Mouse (Mus musculus) c-Kit-positive CD71-positive TER-119-negative erythroid progenitor cells, embryonic 14.5 days (primary cell): ENCODE data around the gene Med24.
A peak's percentile ranks its signal among the peaks of the same experiment; 100 is the strongest.
"Not testable (repeated sequence)": the region's sequence is repeated elsewhere in the genome, so short reads cannot be mapped to it uniquely, and the experiment has no call there.

Source experiments
- DNase-seq: peaks from one replicate; pipeline ENCODE4 v3.0.0-alpha.2; 2013; ENCODE audit warnings: low read depth

The Med24 gene

DNA sequence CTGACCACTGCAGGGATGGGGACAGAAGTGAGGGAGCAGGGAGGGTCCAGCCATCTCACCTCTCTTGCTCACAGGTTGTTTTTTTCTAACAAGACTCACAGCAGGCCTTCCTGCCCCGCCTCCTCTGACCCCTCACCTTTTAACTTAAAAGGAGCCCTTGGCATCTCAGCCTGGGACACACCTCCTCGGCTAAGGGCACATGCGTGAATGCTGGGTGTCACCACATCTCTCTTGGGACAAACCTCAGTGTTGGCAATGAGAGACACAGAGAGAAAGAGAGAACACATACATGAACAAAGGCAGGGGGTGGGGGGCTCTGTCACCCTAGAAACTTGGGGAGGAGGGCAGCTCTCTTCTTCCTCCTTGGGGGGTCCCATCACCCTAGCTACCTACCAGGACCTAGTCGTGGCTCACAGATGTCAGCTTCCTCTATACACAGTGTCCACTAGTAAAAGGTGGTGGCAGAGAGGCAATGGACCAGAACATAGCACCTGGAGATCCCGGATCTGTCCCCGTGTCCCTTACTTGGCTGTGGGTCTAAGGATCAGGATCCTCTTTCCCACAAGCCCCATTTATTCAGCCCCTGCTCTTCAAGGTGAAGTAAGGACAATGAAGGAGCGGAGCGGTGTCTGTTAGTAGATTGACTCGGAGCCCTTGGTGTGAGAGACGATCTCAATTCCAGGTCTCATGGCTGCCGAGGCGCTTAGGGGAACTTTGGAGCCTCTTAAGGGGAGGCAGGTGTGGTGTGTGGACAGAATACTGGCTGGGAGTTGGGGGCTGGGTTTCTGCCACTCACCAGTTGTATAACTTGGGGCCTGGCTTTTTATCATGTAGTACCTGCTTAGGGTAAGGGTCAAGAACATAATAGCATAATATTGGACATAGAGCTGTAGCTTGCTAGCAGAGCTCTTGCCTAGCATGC, 17.0 kb upstream of the Med24 start:
- no peak for DNase-seq

DNA sequence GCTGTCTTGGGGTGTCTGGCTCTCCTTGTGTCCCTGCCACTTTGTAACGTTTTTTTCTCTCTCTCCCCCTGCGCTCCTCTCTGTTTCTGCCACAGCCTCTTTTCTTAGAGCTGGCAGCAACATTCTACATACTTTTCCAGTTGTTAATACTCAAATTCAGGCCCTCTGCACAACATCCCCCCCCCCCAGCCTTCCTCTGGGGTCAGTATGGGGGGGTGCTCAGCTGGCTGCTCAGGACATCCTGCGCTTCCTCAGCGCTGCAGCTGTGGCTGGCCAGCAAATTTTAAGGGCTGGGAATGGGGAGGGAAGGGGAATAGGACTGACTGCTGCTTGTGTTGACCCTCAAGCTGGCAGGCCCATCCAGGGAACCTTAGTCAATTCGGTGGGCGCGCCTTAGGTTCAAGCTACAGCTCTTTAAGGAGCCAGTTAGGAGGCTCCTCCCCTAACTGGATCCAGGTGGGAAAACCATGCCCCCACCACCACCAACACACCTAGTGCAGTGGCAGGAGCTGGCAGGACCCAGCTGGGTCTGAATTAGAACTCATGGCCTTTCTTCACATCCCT, 15.3 kb upstream of the Med24 start:
- DNase-seq: no peak

DNA sequence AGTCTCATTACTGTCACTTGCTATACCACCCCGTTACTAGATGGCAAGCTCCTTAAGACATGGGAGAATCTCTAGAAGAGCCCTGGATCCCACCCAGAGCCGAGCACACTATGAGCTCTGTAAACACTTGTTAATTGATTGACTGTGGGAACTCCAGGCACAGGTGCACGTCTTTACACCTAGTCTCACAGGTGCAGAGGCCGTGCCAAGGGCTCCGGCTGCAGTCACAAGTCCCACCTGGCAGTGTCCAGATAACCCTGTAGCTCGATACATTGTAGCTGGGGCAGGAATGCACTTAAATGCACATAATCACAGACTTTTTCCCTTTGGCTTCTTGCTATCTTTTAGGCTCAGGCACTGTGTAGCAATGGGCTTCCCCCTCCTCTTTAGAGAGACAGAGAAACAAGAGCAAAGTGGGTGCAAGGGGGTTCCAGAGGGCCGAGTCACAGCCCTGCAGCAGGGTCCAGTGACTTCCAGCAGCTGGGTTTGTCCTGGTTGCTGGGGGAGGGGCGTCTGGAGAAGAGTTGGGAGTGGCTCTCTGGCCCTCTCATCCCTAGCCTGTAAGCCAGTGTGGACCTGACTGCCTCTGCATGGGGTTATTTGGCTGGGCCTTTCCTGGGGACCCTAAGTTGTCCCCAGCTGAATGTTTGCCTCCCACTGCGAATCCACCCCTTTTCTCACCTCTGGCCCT, 14.6 kb upstream of the Med24 start:
- no peak for DNase-seq

DNA sequence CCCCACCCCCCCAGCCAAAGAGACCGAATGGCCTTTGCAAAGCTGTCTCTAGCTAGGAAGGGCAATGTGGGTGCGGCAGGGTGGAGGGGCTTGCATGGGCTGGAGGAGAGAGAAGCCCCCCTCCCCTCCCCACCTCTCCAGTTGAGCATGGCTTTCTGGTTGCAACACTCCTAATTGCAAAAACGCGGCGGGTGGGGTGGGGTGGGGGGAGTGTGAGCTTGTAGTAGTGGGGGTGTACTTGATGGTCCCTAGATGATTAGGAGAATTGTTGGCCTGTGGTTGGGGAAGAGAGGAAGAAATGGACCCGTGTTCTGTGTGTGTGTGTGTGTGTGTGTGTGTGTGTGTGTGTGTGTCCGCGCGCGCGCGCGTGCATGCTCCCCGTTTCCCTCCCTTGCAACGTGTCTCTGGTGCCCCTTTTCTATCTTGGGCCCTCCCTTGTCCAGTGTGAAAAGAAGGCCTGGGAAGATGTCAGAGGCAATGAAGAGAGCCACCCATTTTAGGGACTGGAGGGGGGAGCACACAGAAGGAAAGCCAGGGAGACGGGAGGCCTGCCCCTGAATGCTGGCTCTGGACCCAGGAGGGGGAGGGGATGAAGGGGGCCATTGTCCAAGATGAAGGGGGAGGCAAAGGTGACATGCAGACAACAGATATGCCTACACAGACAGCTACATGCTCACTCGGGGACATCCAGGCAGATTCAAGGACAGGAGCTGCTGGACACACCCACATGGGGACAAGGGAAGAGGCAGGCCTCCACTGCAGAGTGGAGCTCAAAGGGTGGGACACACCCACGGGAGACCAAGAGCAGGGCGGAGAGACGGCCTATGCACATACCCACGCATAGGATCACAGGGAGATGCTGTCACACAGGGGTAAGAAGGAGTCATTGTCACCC, 13.4 kb upstream of the Med24 start:
- no peak for DNase-seq

DNA sequence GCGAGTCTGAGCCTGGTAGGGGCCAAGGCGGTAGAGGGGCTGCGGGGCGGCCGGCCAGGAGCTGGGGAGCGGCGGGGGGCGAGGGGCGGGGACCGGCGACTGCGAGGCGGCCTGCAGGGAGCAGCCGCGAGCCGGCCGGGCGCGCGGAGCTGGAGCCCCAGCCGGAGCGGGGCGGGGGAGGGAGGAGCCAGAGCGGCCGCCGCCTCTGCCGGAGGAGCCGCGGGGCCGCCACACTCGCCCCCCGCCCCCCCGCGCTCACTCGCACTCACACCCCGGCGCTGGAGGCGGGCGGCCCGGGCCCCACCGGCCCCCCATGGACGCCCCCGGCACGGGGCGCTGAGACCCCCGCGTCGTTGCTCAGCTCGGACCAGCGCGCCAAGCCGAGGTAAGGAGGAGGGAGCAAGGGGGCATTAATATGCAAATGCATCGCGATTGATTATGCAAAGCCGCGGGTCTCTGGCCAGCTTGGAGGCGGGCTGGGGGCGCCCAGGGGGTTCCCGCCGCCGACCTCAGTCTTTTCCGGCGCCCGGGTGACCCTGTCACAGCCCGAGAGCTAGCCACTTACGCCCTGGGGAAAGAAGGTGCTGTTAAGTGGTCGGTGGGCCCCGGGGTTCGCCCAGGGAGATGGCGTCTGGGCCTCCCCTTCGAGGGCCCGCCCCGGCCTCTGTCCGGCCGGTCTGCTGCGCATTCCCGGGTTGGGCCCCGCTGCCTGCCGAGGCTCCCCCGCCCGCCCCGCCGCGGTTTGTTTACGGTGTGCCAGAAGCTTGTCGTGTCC, 12.6 kb upstream of the Med24 start:
- DNase-seq: no peak

DNA sequence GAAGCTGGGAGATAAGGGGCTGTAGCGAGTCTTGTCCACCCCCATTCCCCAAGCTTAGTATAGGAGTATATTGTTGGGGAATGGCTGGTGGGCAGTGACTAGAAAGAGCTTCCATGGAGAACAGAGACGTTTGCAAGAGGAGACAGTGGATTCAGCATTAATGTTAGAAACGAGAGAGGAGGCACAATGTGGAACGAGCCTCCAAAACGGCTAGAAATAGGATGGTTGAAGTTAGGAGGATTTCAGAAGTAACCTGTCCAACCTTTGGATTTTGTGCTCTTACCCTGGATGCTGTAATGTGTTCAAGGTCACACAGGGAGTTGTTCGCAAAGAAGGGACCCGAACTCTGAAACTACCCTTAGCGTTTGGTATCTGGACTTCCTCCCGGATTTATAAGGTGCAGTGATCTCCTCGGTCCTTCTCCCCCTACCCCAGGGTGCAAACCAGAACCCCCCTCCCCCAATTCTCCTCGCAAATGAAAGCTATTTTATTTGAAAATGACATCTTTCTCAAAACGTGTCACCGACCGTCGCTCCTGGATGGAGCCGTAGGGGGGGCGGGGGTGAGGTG, 11.9 kb upstream of the Med24 start:
- DNase-seq: no peak

DNA sequence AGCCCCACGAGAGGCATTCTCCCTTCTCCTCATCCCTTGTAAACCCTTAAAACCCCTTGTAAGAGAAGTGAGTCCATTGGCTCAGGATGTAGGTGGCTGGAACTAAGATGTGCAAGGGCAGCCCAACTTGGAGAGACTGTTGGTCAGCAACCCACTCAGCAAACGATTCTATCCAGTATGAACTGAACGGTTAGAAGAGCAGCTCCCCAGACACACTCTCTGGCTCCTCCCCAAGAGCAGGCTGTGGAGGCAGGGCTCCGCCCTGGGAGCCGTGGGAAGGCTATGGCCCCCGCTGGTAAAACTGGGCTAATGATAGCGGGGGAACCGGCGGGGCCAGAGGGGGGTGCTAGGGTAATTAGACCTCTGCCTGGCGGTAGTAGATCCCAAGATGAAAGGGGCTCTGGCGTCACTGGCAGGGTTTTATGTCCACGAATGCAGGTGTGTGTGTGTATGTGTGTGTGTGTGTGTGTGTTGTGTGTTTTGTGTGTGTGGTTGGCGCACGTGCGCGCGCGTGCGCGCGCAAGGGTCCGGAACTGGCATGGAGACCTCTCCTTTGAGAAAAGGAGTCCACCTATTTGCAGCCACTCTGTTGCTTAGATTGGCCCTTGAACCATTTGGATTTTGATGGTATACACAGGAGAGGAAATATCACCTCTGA, 11.3 kb upstream of the Med24 start, which contains the start of gene Thra:
Gene Thra, plus strand, starts transcription at position 246 of the 658 bp plus-strand sequence.
- peak; percentile 72 for DNase-seq

DNA sequence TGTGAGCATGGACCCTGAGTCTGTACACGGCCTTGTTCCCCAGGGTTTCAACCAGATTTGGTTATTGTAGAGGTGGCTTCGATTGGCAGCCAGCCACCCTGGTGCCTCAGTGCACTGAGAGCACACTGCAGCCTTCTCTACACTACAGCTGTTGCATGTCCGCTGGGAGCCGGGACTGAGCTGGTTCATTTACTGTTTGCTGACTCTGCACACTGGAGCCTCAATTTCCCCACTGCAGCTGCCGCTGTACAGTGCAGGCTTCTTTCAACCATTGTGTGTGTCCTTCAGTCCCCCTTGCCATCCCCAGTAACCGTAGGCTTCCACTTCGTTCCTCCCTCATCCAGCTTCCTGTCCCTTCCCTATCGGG, 10.8 kb upstream of the Med24 start:
- DNase-seq: no peak

DNA sequence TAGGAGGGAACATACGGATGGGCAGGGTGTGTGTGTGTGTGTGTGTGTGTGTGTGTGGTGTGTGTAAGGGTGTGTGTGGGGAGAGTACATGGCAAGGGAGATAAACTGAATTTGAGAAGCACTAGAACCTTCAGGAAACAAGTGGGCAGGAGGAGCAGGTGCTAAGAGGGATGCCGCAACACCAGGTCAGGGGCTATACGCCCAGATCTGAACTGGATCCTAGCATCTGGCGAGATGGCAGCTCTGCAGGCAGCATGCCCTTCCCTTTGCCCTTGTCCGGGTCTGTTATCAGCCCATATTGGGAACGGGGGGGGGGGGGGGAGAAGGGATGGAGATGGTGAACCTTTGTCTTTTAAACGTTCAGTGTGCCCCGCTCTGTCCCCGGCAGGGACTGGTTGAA, 9.7 kb upstream of the Med24 start:
- no peak for DNase-seq

DNA sequence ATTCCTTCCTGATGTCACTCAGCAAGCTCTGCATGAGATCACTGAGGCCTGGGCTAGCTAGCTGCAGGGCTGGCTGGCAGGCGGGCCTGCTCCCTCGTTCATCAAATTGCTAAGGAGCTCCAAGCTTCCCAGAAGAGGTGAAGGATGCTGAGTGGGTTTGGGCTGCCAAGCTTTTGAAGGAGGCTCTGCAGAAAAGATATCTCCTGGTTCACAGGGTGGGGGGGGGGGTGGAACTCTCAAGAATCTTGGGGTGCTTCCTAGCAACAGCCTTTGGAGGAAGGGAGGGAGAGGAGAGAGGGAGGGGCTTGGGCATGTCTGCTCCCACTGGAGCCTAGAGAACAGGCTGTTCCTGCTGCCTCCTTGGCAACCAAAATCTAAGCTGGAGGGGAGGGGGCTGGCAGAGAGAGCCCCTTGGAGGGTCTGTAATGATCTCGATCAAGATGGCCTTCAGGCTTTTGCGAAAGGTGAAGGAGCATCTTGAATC, 9.2 kb upstream of the Med24 start:
- no peak for DNase-seq

DNA sequence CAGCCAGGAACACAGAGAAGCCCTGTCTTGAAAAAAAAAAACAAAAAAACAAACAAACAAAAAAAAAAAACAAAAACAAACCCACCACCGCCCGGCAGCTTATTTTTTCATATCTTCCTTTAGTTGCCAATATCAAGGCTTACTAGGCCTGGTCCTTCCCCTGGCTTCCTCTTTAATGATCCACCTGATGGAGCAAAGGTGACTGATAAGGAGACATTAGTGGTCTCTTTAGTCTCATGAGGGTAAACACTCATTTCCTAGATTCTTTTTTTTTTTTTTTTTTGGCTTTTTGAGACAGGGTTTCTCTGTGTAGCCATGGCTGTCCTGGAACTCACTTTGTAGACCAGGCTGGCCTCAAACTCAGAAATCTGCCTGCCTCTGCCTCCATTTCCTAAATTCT, 8.0 kb upstream of the Med24 start:
- not testable (repeated sequence) for DNase-seq

DNA sequence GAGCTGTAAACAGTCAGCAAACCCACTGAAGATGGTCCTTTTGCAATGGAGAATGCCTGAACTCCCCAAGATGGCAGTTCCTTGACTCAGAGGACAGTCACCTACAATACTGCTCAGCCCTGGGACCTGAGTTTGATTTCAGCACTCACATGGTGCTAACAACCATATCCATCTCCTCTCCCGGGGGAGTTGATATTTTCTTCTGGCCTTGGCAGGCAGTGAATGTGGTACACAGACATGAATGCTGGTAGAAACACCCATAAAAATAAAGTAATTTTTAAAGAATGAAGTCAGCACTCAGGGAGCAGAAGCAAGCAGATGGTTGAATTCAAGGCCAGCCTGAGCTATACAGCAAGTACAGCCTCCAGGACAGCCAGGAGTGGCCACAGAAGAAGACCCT, 6.9 kb upstream of the Med24 start:
- no peak for DNase-seq

DNA sequence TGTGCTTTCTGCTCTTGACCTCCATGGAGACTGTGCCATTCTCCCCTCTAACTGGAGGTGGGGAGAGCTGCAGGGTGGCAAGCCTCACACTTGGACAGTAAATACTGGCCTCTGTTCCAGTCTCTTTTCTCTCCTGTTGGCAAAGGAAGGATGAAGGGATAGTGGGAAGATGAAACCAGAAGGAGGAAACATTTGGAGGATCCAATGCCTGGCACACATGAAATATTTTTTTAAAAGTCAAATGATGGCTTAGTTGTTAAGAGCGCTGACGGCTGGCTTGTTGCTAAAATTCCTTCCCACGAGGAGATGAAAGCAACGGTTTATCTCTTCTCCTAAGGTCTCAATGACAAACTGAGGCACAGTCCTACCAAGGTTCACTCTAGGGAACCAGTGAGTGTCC, 5.9 kb upstream of the Med24 start:
- no peak for DNase-seq

DNA sequence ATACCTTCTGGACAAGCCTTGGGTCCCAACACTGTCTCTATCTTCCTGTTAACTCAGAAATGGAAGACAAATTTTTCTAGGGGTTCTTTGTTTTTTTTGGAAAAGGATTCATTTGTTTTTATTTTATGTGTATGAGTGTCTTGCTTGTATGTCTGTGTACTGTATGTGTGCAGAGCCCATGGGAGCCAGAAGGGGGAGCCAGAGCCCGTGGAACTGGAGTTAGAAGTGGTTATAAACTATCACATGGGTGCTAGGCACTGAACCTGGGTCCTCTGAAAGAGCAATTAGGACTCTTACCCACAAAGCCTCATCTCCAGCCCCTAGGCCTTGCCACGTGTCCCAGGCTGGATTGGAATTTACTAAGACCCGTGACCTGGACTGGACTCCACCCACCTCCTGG, 4.8 kb upstream of the Med24 start:
- DNase-seq: no peak

DNA sequence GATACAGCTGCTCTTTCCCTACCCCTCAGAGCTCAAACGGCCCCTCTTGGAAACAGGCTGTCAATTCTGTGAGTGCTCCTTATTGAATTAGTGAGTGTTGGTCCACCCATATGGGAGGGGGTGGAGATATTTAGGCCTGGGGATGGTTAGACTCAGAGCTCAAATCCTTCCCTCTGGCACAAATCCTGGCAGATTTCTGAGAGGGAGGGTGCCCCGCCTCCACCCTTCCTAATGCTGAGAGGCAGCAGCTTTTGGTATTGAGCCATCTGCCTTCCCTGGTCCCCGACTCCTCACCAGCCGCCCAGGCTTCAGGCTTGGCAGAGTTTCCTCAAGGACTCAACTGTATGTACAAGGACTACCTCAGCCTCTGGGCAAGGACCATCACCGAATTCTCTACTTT, 1.9 kb upstream of the Med24 start:
- no peak for DNase-seq

DNA sequence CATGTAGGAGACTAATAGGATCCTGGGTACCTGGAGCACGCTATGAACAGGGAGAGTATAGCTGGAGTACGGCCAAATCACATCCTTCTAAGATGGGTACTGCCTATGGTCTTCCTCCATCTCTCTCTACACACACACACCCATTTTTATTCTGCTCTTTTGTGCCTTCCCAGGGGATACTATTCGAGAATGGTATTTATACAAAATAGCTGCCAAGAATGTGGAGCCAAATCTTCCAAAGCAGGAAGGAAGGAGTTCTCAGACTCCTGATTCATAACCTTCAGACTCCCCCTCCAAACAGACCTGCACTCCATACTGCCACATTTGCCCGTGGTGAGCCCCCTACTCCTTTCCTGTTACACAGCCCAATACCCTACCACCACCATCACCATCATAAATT, 1.5 kb upstream of the Med24 start:
- no peak for DNase-seq

DNA sequence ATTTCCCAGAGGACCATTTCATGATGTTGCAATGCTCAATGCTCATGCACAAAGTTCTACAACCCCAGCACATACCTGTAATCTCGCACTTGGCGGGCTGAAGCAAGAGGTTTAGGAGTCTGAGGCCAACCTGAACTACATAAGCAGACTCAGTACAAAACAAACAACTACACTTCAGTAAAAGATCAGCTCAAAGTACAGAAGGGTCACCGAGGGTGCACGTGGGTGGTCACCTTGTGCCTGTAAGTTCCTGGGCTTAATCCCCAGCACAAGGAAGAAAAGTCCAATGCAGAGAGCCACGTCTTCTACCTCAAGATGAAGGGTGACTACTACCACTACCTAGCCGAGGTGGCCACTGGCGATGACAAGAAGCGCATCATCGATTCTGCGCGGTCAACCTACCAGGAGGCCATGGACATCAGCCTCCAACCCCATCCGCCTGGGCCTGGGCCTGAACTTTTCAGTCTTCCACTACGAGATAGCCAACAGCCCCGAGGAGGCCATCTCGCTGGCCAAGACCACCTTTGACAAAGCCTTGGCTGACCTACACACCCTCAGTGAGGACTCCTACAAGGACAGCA, 3.2 kb downstream of the Med24 start:
- no peak for DNase-seq

DNA sequence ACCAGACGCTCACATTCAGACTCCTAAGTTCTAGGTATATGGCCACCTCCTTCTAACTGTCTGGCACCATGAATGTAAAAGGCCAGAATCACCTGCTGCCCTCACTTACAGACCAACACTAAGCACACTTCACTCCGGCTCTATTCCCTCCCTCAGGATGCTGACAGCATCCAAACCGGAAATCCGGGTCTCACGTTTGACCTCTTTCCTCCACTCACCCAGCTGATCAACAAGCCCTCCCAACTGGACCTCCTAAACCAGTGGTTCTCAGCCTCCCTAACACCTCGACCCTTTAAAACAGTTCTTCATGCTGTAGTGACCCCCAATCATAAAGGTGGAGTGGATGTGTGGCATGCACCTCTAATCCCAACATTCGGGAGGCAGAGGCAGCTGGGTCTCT, 6.1 kb downstream of the Med24 start:
- no peak for DNase-seq

DNA sequence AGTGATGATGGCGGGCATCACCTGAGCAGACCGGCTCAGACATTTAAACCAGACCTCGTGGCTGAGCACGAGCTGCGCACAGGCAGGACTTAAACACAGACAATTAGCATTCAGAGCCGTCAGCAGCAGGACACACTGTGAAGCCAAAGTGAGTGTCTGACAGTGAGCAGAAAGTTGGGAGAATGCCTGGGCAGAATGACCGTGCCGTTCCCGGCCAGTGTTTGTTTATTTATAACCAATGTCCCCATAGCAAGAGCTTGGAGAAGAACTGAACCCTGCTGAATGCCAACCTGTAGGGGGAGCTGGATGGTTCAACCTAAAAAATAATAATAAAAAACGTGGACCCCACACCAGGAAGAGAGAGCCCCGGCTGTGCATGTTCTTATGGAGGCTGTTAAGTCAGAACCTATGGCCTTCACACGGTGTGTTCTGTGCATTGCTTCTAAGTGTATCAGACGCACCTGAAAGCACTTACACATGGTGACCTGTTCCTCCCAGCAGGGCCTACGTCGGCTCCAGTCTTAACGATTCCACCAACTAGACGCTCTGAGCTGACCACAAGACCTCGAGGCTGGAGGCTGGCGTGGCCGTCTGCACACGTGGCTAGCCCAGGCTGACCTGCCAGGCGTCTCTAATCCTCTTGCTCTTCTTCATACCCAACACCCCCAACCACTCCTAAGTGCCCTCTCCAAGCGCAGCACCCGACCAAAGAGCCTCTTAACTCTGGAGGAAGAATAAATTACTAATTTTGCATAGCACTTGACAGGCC, 7.6 kb downstream of the Med24 start:
- no peak for DNase-seq
